Mouse (Mus musculus) stomach, embryonic 16.5 days (tissue): Measurements from ENCODE around the gene Ranbp3. TPM values are rescaled to one million over a fixed set of nuclear protein-coding genes. Genes with fewer than 3 reads are reported as not detected.
A peak's percentile ranks its signal among the peaks of the same experiment; 100 is the strongest.

ENCODE experiments used
- ATAC-seq: fragments of 200-750 bp; cut with Nextera tagmentation; 2 replicates; pipeline ENCODE4 v1.8.0; 2017; ENCODE audit warnings: moderate number of reproducible peaks, moderate TSS enrichment; ENCODE audit not compliant: insufficient read depth, low FRiP score
- H3K27ac ChIP-seq: fragments of 300-500 bp; sonication (generic); 2 replicates; pipeline ENCODE4 v1.5.1; 2014; ENCODE audit warnings: low read length
- H3K27me3 ChIP-seq: fragments of 300-500 bp; sonication (generic); 2 replicates; pipeline ENCODE4 v1.6.1; 2014; ENCODE audit warnings: low read length, control low read depth, mixed read lengths; ENCODE audit not compliant: control insufficient read depth, insufficient read depth
- H3K36me3 ChIP-seq: fragments of 300-500 bp; sonication (generic); 2 replicates; pipeline ENCODE4 v1.6.1; 2014; ENCODE audit warnings: low read length; ENCODE audit not compliant: control insufficient read depth, insufficient read depth
- H3K4me1 ChIP-seq: fragments of 300-500 bp; sonication (generic); 2 replicates; pipeline ENCODE4 v1.6.1; 2014; ENCODE audit warnings: low read length, control low read depth, mixed read lengths; ENCODE audit not compliant: control insufficient read depth, insufficient read depth
- H3K4me2 ChIP-seq: fragments of 300-500 bp; sonication (generic); 2 replicates; pipeline ENCODE4 v1.6.1; 2014; ENCODE audit warnings: low read depth, low read length, mixed read lengths
- H3K4me3 ChIP-seq: fragments of 300-500 bp; sonication (generic); replicated peaks from 2 replicates; pipeline ENCODE4 v1.5.1; 2014; ENCODE audit warnings: mild to moderate bottlenecking, low read length
- H3K9ac ChIP-seq: fragments of 300-500 bp; sonication (generic); 2 replicates; pipeline ENCODE4 v1.6.1; 2014; ENCODE audit warnings: low read length
- H3K9me3 ChIP-seq: fragments of 300-500 bp; sonication (generic); replicated peaks from 2 replicates; pipeline ENCODE4 v1.6.1; 2016; ENCODE audit warnings: low read length, control low read depth; ENCODE audit not compliant: control insufficient read depth
- WGBS: fragments of 180-500 bp; shearing (Covaris S2); extraction: QIAGEN DNeasy Blood & Tissue Kit; methylation state at CpG from one replicate; pipeline ENCODE4 v1.1.7; 2014; 5-methylcytosine and 5-hydroxymethylcytosine counted together
- polyA plus RNA-seq: library from polyadenylated mRNA; unstranded; fragments of >200 nt; fragmentation: Nextera tagmentation; extraction: Ambion mirVana; gene quantifications from 2 replicates; pipeline ENCODE4 v1.2.1, GENCODE M21; 2015

The Ranbp3 gene
- polyA plus RNA-seq, 1 experiment from 2014 or later = 79.7 TPM

DNA sequence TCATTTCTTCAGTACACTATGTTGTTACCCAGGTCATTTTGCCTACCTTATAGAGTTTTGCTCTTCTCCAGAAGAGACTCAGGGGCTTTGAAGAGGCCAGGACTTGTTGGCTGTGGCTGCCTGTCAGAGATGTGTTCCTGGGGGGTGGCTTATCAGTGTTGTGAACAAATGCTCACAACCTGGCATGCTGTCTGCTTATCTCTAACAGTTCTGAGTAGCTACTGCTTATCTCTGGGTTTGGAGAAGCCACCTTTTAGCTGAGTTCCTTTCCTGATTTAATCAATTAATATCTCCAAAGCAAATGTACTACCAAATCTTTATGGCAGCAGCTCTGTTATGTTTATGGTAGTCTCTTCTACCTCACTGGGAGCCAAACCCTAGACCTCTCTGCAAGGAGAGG, 15.0 kb downstream of the Ranbp3 start:
- no peak overlapping the region for H3K4me3 ChIP-seq
- H3K27ac ChIP-seq = no peak overlapping the region
- peaks cover 15% of the 10 kb centered on the region; the same call in 1 of the 2 replicates for H3K36me3 ChIP-seq
- no peaks in the 10 kb centered on the region for H3K27me3 ChIP-seq
- no peaks in the 10 kb centered on the region for H3K9me3 ChIP-seq
- no peak for ATAC-seq
- H3K4me2 ChIP-seq = no peak overlapping the region
- 0 out of 2 replicates have a peak, but pooled peaks cover 2% of the 10 kb centered on the region for H3K4me1 ChIP-seq
- no peak overlapping the region for H3K9ac ChIP-seq

DNA sequence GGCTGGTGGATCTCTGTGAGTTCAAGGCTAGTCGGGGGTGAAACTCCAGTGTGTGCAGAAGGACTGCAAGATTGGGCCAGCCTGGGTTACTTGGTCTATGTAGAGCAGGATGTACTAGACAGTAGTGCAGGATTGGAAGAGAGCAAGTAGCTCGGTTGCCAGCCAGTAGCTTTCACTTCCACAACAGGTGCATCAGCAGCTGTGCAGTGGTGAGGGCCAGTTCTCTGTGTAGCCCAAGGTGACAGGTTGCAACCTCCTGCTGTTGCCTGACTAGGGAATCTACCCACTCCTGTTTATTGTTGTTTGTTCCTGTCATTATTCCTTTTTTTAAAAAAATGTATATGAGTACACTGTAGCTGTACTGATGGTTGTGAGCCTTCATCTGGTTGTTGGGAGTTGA, 15.6 kb downstream of the Ranbp3 start:
- H3K27ac ChIP-seq = no peak overlapping the region
- no peak overlapping the region for H3K9ac ChIP-seq
- H3K4me2 ChIP-seq = no peak overlapping the region
- H3K4me1 ChIP-seq = peaks cover 3% of the 10 kb centered on the region
- peaks cover 15% of the 10 kb centered on the region; the same call in 1 of the 2 replicates for H3K36me3 ChIP-seq
- H3K27me3 ChIP-seq = no peaks in the 10 kb centered on the region
- H3K4me3 ChIP-seq = no peak overlapping the region
- 93% methylated on average over 2 of the region's 2 CpGs for WGBS
- ATAC-seq = no peak
- H3K9me3 ChIP-seq = no peaks in the 10 kb centered on the region

DNA sequence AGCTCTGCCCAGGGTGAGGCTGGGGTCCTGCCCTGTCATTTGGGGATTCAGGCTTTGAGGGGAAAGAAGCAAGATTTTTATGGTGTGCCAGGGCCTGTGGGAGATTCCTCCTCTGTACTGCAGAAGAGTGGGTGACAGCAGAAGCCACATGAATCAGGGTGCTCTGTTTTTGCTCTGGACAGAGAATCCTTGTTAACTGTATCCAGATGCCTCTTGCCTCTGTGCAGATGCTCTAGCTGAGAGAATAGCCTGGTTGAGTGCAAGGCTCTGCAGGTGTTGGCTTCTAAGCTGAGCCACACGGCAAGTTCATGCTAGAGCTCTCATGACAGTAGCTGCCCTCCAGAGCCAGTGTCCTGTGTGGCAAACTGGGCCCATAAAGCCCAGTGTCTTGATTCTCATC, 20.3 kb downstream of the Ranbp3 start:
- 69% methylated on average over 1 of the region's 1 CpGs for WGBS
- H3K9me3 ChIP-seq = no peaks in the 10 kb centered on the region
- no peaks in the 10 kb centered on the region for H3K27me3 ChIP-seq
- peaks cover 14% of the 10 kb centered on the region for H3K36me3 ChIP-seq
- H3K4me2 ChIP-seq = no peak overlapping the region
- H3K27ac ChIP-seq = peak overlapping the region; percentile 9; the same call in 1 of the 2 replicates
- no peak overlapping the region for H3K4me3 ChIP-seq
- ATAC-seq = no peak
- H3K9ac ChIP-seq = peak overlapping the region; percentile 36
- H3K4me1 ChIP-seq = peaks cover 5% of the 10 kb centered on the region

GRCm38 (mm10) chr17:56693851-56694310, 20.8 kb downstream of the Ranbp3 start:
- H3K9me3 ChIP-seq = no peaks in the 10 kb centered on the region
- peaks cover 5% of the 10 kb centered on the region for H3K4me1 ChIP-seq
- WGBS = 63% methylated on average over 6 of the region's 6 CpGs
- no peak overlapping the region for H3K4me3 ChIP-seq
- H3K36me3 ChIP-seq = peaks cover 9% of the 10 kb centered on the region
- peak overlapping the region; percentile 9; the same call in 1 of the 2 replicates for H3K27ac ChIP-seq
- ATAC-seq = peak; percentile 49; the same call in 1 of the 2 replicates
- H3K27me3 ChIP-seq = no peaks in the 10 kb centered on the region
- H3K9ac ChIP-seq = peak overlapping the region; percentile 36
- no peak overlapping the region for H3K4me2 ChIP-seq

DNA sequence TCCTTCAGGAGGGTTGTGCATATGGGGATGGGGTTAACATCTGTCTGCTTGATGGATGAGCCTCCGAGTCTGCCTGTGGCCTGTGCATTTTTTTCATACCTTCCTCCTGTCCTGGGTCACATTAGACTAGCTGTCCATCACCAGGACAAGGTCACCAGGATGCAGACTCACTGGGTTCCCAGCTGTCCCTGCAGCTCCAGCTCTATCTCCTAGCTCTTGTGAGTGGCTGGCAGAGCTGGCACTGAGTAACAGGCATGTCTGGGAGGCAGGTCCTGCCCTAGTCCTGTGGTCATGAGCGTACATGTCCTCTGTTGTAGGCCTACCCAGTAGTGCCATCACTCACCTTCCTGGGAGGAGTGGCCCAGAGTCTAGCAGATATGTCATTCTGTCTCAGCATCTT, 27.4 kb downstream of the Ranbp3 start:
- no peak for ATAC-seq
- WGBS = 56% methylated on average over 2 of the region's 2 CpGs

GRCm38 (mm10) chr17:56703038-56703437, 29.9 kb downstream of the Ranbp3 start:
- no peak for ATAC-seq
- WGBS = 83% methylated on average over 4 of the region's 4 CpGs
- H3K27me3 ChIP-seq = no peaks in the 10 kb centered on the region
- H3K9ac ChIP-seq = no peak overlapping the region
- peaks cover 65% of the 10 kb centered on the region for H3K36me3 ChIP-seq
- H3K4me3 ChIP-seq = no peak overlapping the region
- no peak overlapping the region for H3K27ac ChIP-seq
- no peaks in the 10 kb centered on the region for H3K4me1 ChIP-seq
- H3K4me2 ChIP-seq = no peak overlapping the region
- H3K9me3 ChIP-seq = no peaks in the 10 kb centered on the region

More for the DNA sequence above, 27.4 kb downstream of the Ranbp3 start:
- Histone ChIP-seq H3K27ac (no peak overlapping the region), H3K4me2 (no peak overlapping the region), H3K27me3 (no peaks in the 10 kb centered on the region), H3K4me1 (no peaks in the 10 kb centered on the region), H3K9ac (no peak overlapping the region), H3K4me3 (no peak overlapping the region), H3K36me3 (peaks cover 52% of the 10 kb centered on the region), H3K9me3 (no peaks in the 10 kb centered on the region)

GRCm38 (mm10) chr17:56706515-56706914, 33.4 kb downstream of the Ranbp3 start:
- H3K9me3 ChIP-seq = no peaks in the 10 kb centered on the region
- H3K4me3 ChIP-seq = no peak overlapping the region
- H3K36me3 ChIP-seq = peaks cover 76% of the 10 kb centered on the region
- no peak for ATAC-seq
- no peaks in the 10 kb centered on the region for H3K4me1 ChIP-seq
- no peak overlapping the region for H3K27ac ChIP-seq
- H3K4me2 ChIP-seq = no peak overlapping the region
- WGBS = 91% methylated on average over 1 of the region's 1 CpGs
- H3K9ac ChIP-seq = no peak overlapping the region
- no peaks in the 10 kb centered on the region for H3K27me3 ChIP-seq

- Histone ChIP-seq H3K4me2 (no peak overlapping the region), H3K36me3 (peaks cover 59% of the 10 kb centered on the region), H3K9ac (no peak overlapping the region), H3K4me3 (no peak overlapping the region), H3K27me3 (no peaks in the 10 kb centered on the region), H3K27ac (no peak overlapping the region), H3K4me1 (no peaks in the 10 kb centered on the region), H3K9me3 (no peaks in the 10 kb centered on the region)
- 82% methylated on average over 4 of the region's 4 CpGs for WGBS
- no peak for ATAC-seq
Observed at GRCm38 (mm10) chr17:56708692-56709091, 35.6 kb downstream of the Ranbp3 start.

DNA sequence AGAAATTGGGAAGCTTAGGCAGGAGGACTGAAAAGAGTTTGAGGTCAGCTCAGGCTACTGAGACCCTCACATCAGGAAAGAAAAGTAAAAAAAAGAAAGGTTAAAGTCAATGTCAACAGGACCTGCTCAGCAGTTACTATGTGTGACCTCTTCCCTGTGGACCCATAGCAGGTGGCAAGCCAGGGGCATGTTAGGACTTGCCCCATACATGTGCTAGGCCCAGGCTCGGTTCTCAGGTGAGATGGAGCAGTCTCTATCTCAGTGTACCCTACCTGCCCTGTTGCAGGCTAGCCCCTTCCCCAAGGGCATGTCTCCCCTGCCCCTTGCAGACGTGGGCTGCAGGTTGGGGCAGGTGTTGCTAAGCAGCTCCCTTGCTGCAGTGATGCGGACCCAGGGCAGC, 36.6 kb downstream of the Ranbp3 start:
- peaks cover 54% of the 10 kb centered on the region for H3K36me3 ChIP-seq
- ATAC-seq = no peak
- H3K4me3 ChIP-seq = no peak overlapping the region
- H3K9me3 ChIP-seq = no peaks in the 10 kb centered on the region
- no peak overlapping the region for H3K27ac ChIP-seq
- H3K27me3 ChIP-seq = no peaks in the 10 kb centered on the region
- 84% methylated on average over 3 of the region's 3 CpGs for WGBS
- H3K9ac ChIP-seq = no peak overlapping the region
- H3K4me2 ChIP-seq = no peak overlapping the region
- H3K4me1 ChIP-seq = no peaks in the 10 kb centered on the region
